Comparison of ENCODE assay signal across 8 mouse cellular contexts in genomic region chr13:109116342-109117201, GRCm38 (mm10).
DNase-seq lines count a peak whose midpoint lies in the region; ATAC-seq and TF ChIP-seq lines count a peak whose summit lies in the region.

No protein-coding gene starts in this region.

- WGBS in heart, embryonic 15.5 days = under 1% methylated on average over 55 of the region's 63 CpGs
- WGBS in lung, postnatal 0 days = 1% methylated on average over 47 of the region's 63 CpGs

- no peak overlapping the region for H3K9ac ChIP-seq in heart, embryonic 15.5 days
- no peak overlapping the region for H3K9ac ChIP-seq in lung, postnatal 0 days (replicated peaks; ENCODE audit: low read depth)

- peaks cover 12% of the 10 kb centered on the region for H3K4me1 ChIP-seq in heart, embryonic 15.5 days (replicated peaks)
- no peaks in the 10 kb centered on the region for H3K4me1 ChIP-seq in lung, postnatal 0 days (ENCODE audit: insufficient read depth, low read depth, low read length)

- peak; percentile 52 for TF ChIP-seq CTCF in lung, postnatal 0 days (IDR thresholded peaks at IDR 0.05)

- peak overlapping the region; percentile 91 for H3K4me2 ChIP-seq in heart, embryonic 15.5 days
- peak overlapping the region; percentile 46 for H3K4me2 ChIP-seq in lung, postnatal 0 days (replicated peaks; ENCODE audit: low read depth, low read length)

- H3K4me3 ChIP-seq in heart, embryonic 15.5 days = peak overlapping the region; percentile 49
- 0 out of 2 replicates have a peak overlapping the region, but pooled peaks have one; percentile 12 for H3K4me3 ChIP-seq in lung, postnatal 0 days (ENCODE audit: low read depth, low read length)

- DNase-seq in urinary bladder, postnatal 4 days (ENCODE audit: low spot score in 2 of 2) = peak; percentile 18 to 61
- DNase-seq in urinary bladder, postnatal 25 days (ENCODE audit: low spot score) = no peak
- DNase-seq in embryo, embryonic 11 days = peak; percentile 85
- DNase-seq in layer of hippocampus, adult 18-20 months (ENCODE audit: low spot score in 2 of 2) = peak; percentile 31 to 49
- no peak for DNase-seq in lung, postnatal 0 days (ENCODE audit: low spot score)
- DNase-seq in right cerebral cortex, postnatal 10 days (ENCODE audit: low spot score in 2 of 2) = peak; percentile 76 to 79
- DNase-seq in adipocyte (ENCODE audit: low spot score) = no peak

- peaks cover 40% of the 10 kb centered on the region for H3K27me3 ChIP-seq in heart, embryonic 15.5 days
- 0 out of 2 replicates have a peak, but pooled peaks cover 4% of the 10 kb centered on the region for H3K27me3 ChIP-seq in lung, postnatal 0 days (replicated peaks; ENCODE audit: insufficient read depth, low read length)

- no peaks in the 10 kb centered on the region for H3K36me3 ChIP-seq in heart, embryonic 15.5 days
- H3K36me3 ChIP-seq in lung, postnatal 0 days (ENCODE audit: insufficient read depth, low read length) = no peaks in the 10 kb centered on the region

- no peak overlapping the region for H3K27ac ChIP-seq in heart, embryonic 15.5 days
- no peak overlapping the region for H3K27ac ChIP-seq in lung, postnatal 0 days (ENCODE audit: low read length)

- H3K9me3 ChIP-seq in heart, embryonic 15.5 days (replicated peaks) = no peaks in the 10 kb centered on the region
- H3K9me3 ChIP-seq in lung, postnatal 0 days (ENCODE audit: low read length) = no peaks in the 10 kb centered on the region

- no peak for TF ChIP-seq EP300 in lung, postnatal 0 days (IDR thresholded peaks at IDR 0.05)

- ATAC-seq in heart, embryonic 15.5 days (replicated peaks; ENCODE audit: insufficient number of reproducible peaks, insufficient read depth, low FRiP score, low read depth) = 0 out of 2 replicates have a peak, but pooled peaks have one; percentile 18
- ATAC-seq in lung, postnatal 0 days = peak; percentile 23; the same call in 1 of the 2 replicates

Comparison
In these comparisons a context has a peak if more than half of its experiments do, and no peak if none do; other contexts are left out.
1. DNase-seq: peak in urinary bladder, postnatal 4 days (2 of 2), embryo, embryonic 11 days (single experiment), layer of hippocampus, adult 18-20 months (2 of 2) and right cerebral cortex, postnatal 10 days (2 of 2); none in urinary bladder, postnatal 25 days (single experiment), lung, postnatal 0 days (single experiment) and adipocyte (single experiment).